In the genomic region with DNA sequence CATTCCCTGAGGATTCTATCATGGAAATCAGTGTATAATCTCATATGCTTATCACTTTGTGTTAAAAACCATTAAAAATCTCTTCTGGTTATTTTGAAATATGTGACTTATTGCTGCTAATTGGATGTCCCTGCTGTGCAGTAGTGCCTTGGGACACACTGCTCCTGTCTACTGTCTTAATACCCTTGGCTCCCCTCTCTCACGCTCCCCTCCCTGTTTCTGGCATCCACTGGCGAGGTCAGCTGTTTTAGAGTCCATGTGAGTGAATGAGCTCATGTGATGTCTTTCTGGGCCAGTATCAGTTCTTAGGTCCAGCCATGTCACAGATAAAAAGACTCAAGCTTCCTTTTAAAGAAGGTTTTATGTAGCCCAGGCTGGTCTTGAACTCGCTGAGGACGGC, we compare ENCODE assay signal across 19 mouse cellular contexts. TPM values are rescaled to one million over a fixed set of nuclear protein-coding genes. Genes with fewer than 3 reads are reported as not detected.
A peak's percentile ranks its signal among the peaks of the same experiment; 100 is the strongest.
DNase-seq lines count a peak whose midpoint lies in the region; ATAC-seq and TF ChIP-seq lines count a peak whose summit lies in the region.
"Had no signal": no experiment of that assay in that cellular context is flagged by ENCODE, and none has a peak within 500 bp of the region (broad histone marks: within the 10 kb centered on the region; RNA-seq: fewer than 3 reads in every experiment).

No protein-coding gene starts in this region.

- WGBS in macrophage (ENCODE audit: missing documents): 88% methylated on average over 4 of the region's 4 CpGs
- WGBS in forebrain, embryonic 14.5 days: 85% methylated on average over 4 of the region's 4 CpGs

- peak overlapping the region; percentile 14; the same call in 1 of the 2 replicates for H3K4me3 ChIP-seq in bone marrow macrophage, adult 2 months (ENCODE audit: insufficient read depth, low read length)
- H3K4me3 ChIP-seq in macrophage (ENCODE audit: inconsistent target): peak overlapping the region; percentile 61; the same call in 1 of the 2 replicates
- H3K4me3 ChIP-seq in forebrain, embryonic 14.5 days (ENCODE audit: low read depth, low read length): no peak overlapping the region
- H3K4me3 ChIP-seq: embryonic facial prominence, embryonic 12.5 days; forebrain, embryonic 12.5 days; heart, embryonic 10.5 days; hindbrain, embryonic 13.5 days had no signal

- no peak for TF ChIP-seq CTCF in bone marrow macrophage, adult 2 months (IDR thresholded peaks at IDR 0.05; ENCODE audit: low read depth, low read length)

- no peaks in the 10 kb centered on the region for H3K27me3 ChIP-seq in forebrain, embryonic 14.5 days (replicated peaks; ENCODE audit: control insufficient read depth, insufficient read depth, low read length)
- H3K27me3 ChIP-seq: embryonic facial prominence, embryonic 12.5 days; forebrain, embryonic 12.5 days; hindbrain, embryonic 13.5 days had no signal

- no peak for TF ChIP-seq POLR2A in bone marrow macrophage, adult 2 months (IDR thresholded peaks at IDR 0.05; ENCODE audit: borderline replicate concordance, low read depth, low read length)

- no peaks in the 10 kb centered on the region for H3K36me3 ChIP-seq in macrophage (ENCODE audit: inconsistent target)
- peaks cover 36% of the 10 kb centered on the region for H3K36me3 ChIP-seq in forebrain, embryonic 14.5 days (ENCODE audit: control insufficient read depth, insufficient read depth, low read length)

- no peak overlapping the region for H3K4me2 ChIP-seq in forebrain, embryonic 14.5 days (ENCODE audit: low read length)
- H3K4me2 ChIP-seq: embryonic facial prominence, embryonic 12.5 days; forebrain, embryonic 12.5 days; hindbrain, embryonic 13.5 days had no signal

- no peaks in the 10 kb centered on the region for H3K9me3 ChIP-seq in forebrain, embryonic 14.5 days (replicated peaks; ENCODE audit: control insufficient read depth, low read length)
- H3K9me3 ChIP-seq: embryonic facial prominence, embryonic 12.5 days; forebrain, embryonic 12.5 days; heart, embryonic 10.5 days; hindbrain, embryonic 13.5 days had no signal

- peak overlapping the region; percentile 23 for H3K27ac ChIP-seq in bone marrow macrophage, adult 2 months (ENCODE audit: insufficient read depth, low read depth, low read length)
- H3K27ac ChIP-seq in macrophage: peak overlapping the region; percentile 98
- no peak overlapping the region for H3K27ac ChIP-seq in forebrain, embryonic 14.5 days (ENCODE audit: low read depth, low read length)
- H3K27ac ChIP-seq: embryonic facial prominence, embryonic 12.5 days; forebrain, embryonic 12.5 days; heart, embryonic 10.5 days; hindbrain, embryonic 13.5 days; hindbrain, postnatal 0 days had no signal

- peak; percentile 39 for DNase-seq in kidney, adult 18-20 months
- DNase-seq in kidney, postnatal 10 days: no peak
- DNase-seq in kidney, postnatal 25 days: peak; percentile 48 to 72
- DNase-seq in kidney, postnatal 4 days: no peak
- no peak for DNase-seq in forebrain, embryonic 14.5 days (ENCODE audit: low spot score)
- DNase-seq: adrenal gland, adult 8-10 months; cerebellum, adult 11-12 months; cerebellum, adult 9-10 months; cerebellum, postnatal 25 days; forebrain, postnatal 0 days; gastrocnemius, postnatal 25 days; heart, adult 11 months had no signal

- H3K9ac ChIP-seq in forebrain, embryonic 14.5 days (ENCODE audit: low read length): no peak overlapping the region
- H3K9ac ChIP-seq: embryonic facial prominence, embryonic 12.5 days; forebrain, embryonic 12.5 days; forebrain, postnatal 0 days; hindbrain, embryonic 13.5 days had no signal

- ATAC-seq in forebrain, embryonic 14.5 days: no peak
- ATAC-seq: forebrain, postnatal 0 days; hindbrain, postnatal 0 days had no signal

- H3K79me2 ChIP-seq in macrophage (ENCODE audit: inconsistent target): peaks cover 89% of the 10 kb centered on the region

- peaks cover 56% of the 10 kb centered on the region for H3K4me1 ChIP-seq in bone marrow macrophage, adult 2 months (ENCODE audit: control insufficient read depth, insufficient read depth, low read length)
- peaks cover 23% of the 10 kb centered on the region for H3K4me1 ChIP-seq in forebrain, embryonic 14.5 days (ENCODE audit: control insufficient read depth, insufficient read depth, low read length)

RNA-seq across cellular contexts. Expression of a gene that starts 4.6 kb away (rescaled TPM):
- 35.0 and 37.6 TPM in 2 replicates for polyA plus RNA-seq in bone marrow macrophage, adult 2 months (2012; ENCODE audit: insufficient read depth, insufficient read length, missing spikeins)
- total RNA-seq in macrophage (2018; cell fraction: chromatin; rRNA removed): 10 to 100 TPM in 23 of 26 experiments, 1 to 10 TPM in 3; 5.9 to 95.6 (median 32.8) TPM
- total RNA-seq in macrophage (2018; cell fraction: cytosol; rRNA removed): 10 to 100 TPM; 37.3 to 87.6 (median 63.9) TPM
- 100 to 1,000 TPM in 9 of 26 experiments, 10 to 100 TPM in 17; 18.7 to 147 (median 77.3) TPM for total RNA-seq in macrophage (2018; cell fraction: nucleus; rRNA removed)
- 54.6 to 94.7 TPM (median 76.4 TPM) in 3 replicates for polyA plus RNA-seq in macrophage (2018)
- 57.0 and 62.5 TPM in 2 replicates for polyA plus RNA-seq in forebrain, embryonic 14.5 days (2014; fragmentation: Nextera tagmentation; extraction: Ambion mirVana)

RNA-seq across cellular contexts. Expression of a gene that starts 12.4 kb away (rescaled TPM):
- 43.9 and 46.5 TPM in 2 replicates for polyA plus RNA-seq in bone marrow macrophage, adult 2 months (2012; ENCODE audit: insufficient read depth, insufficient read length, missing spikeins)
- 10 to 100 TPM in 1 of 26 experiments, 1 to 10 TPM in 14, not detected in 11; 1.4 to 13.4 (median 2.5) TPM for total RNA-seq in macrophage (2018; cell fraction: chromatin; rRNA removed)
- total RNA-seq in macrophage (2018; cell fraction: cytosol; rRNA removed): 10 to 100 TPM; 48.8 to 69.1 (median 56.8) TPM
- total RNA-seq in macrophage (2018; cell fraction: nucleus; rRNA removed): 10 to 100 TPM in 18 of 26 experiments, 1 to 10 TPM in 8; 3.8 to 23.1 (median 13.1) TPM
- polyA plus RNA-seq in macrophage (2018): 30.8 to 55.9 TPM (median 45.1 TPM) in 3 replicates
- polyA plus RNA-seq in forebrain, embryonic 14.5 days (2014; fragmentation: Nextera tagmentation; extraction: Ambion mirVana): 125 and 128 TPM in 2 replicates

Comparison
In these comparisons a context has a peak if more than half of its experiments do, and no peak if none do; other contexts are left out.
1. DNase-seq: peak in kidney, adult 18-20 months (single experiment) and kidney, postnatal 25 days (2 of 2); none in kidney, postnatal 10 days (single experiment), kidney, postnatal 4 days (0 of 2) and forebrain, embryonic 14.5 days (single experiment).